Mouse (Mus musculus): ENCODE results near the gene Cyp2c70.
"Not testable (repeated sequence)": the region's sequence is repeated elsewhere in the genome, so short reads cannot be mapped to it uniquely, and the experiment has no call there.

The Cyp2c70 gene

DNA sequence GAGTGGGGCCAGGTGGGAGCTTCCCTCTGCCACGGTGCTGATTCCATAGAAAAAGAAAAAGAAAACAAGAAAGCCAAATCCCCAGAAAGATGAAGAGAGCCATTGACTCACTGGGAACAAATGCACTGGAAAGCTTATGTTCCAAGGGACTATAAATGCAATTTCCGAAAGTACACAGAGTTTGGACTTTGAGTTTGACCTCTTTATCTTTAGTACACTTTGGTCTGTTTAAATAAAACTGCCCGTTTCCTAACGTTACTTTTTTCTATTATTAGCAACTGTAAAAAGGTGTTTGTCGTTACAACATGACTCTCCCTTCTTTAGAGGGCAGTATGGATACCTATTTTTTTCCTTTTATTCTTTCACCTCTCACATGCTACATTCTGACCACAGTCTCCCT lies at the start of gene Cyp2c70:
Cyp2c70 (minus strand) TSS at position 174 of the 400 bp plus-strand sequence.
- ATAC-seq (ENCODE audit: low TSS enrichment) = no peak

DNA sequence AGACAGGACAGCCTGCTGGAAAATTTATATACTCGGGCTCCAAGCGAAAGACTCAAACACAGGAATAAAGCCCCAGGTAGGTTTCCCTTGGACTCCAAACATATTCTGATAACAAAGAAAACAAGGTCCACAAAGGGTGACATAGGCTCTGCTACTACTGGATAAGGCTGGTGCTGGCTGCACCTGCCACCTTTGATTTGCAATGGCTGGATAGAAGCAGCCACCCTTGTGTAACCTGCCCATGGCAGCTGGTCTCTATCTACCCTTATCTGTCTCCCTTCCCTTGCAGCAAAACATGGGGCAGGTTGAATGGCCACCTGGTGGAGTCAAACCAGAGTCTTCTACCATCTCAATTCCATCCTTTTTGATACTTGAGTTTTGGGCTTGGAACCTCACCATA lies 45.4 kb upstream of the Cyp2c70 start:
- ATAC-seq (ENCODE audit: low TSS enrichment) = no peak

DNA sequence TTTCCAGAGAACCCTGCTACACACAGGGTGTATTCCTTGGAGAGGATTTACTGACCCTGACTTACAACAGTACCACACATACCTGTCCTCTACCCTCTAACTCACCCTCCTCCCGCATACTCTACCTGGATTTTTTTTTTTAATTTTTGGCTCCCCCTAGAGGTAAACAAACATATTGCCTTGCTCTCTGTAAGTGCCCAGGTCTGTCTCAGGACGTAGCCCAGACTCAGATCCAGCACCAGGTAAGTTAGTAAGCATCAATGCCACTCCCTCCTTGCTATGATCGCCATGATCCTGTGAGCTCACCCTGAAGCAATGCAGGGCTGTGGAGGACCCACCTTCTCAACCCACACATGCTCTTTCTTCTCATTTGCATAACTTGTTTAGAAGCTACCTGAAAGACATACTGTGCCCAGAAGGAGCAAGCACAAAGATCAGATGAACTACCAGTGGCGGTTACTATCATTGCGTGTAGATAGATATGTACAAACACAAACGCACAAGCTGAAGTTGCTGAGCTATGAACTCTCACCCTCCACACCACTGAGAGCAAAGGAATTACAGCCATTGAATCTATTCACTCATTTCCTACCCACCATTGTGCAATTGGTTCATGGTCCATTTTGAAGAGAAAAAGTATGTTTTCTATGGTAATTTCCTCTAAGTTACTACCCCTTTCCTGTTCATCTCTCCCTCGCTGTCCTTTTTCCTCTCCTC lies 44.9 kb upstream of the Cyp2c70 start:
- ATAC-seq (ENCODE audit: low TSS enrichment) = peak; percentile 65

DNA sequence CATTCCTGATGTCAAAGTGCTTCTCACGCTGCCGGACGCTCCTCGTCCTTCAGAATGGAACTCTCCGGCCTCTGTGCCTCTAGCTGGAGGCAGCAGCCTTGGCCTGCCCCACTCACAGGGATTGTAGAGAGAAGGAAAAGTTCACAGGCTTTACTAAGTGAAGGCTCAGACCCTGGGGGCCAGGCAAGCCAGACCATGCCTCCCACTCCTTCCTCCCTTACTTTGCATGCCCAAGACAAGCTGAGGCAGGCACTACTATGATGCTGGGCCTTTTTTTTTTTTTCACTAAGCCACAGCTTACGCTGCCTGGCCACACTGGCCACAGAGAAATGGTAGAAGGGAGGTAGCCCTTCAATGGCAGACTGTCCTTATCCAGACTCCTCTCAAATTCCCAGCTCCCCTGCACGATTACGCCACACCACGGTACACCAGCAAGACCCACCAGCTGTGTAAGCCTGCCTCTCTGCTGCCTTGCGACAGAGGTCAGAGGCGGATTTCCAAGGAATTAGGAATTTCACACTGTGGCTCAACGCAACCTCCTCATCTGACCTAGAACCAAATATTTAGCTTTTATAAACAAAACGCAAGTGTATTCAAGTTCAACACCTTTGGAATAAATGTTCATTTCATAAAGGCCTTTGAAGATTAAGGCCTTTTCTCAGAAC lies 44.1 kb upstream of the Cyp2c70 start:
- no peak for ATAC-seq (ENCODE audit: low TSS enrichment)

DNA sequence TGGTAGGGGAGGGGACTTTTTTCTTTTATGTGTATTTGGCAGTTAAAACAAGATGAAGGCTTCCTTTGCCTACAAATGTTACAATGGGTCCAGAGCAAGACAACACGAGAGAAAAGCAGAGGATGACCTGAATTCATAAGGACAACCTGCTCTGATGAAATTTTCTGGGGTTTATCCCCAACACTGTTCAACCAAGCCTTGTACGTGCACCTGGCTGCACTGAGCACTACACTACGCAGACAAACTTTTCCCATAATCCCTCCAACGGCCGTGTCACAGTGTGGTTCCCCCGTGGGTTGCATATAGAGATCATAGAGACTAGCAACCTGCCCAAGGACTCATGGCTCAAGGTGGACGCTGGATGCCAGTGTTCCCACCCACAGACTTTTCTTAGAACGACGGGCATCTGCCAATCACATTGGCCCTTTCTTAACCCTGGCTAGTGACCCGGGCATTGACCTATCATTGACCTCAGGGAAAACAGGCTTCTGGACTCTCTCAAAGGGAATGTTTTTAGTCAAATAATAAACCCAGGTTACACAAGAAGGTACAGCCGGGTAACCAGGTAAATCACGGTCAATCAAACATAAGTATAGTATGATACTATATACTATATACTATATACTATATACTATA lies 39.5 kb upstream of the Cyp2c70 start:
- ATAC-seq (ENCODE audit: low TSS enrichment) = no peak

DNA sequence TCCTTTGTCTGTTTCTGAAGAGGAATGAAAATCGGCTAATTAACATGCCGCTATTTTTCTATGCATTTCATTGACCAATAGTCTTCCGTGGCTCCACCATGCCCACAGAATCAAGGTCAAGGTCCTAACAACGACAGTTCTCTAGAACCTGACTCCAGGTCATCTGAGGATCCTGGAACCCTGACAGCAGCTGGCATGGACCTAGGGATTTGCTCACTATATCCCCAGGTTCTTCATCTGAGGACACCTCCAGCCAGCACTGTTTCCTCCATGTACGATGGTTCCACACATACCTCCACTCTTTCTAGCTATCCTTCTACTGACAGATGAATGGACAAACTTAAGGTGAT lies 38.6 kb upstream of the Cyp2c70 start:
- ATAC-seq (ENCODE audit: low TSS enrichment) = no peak

DNA sequence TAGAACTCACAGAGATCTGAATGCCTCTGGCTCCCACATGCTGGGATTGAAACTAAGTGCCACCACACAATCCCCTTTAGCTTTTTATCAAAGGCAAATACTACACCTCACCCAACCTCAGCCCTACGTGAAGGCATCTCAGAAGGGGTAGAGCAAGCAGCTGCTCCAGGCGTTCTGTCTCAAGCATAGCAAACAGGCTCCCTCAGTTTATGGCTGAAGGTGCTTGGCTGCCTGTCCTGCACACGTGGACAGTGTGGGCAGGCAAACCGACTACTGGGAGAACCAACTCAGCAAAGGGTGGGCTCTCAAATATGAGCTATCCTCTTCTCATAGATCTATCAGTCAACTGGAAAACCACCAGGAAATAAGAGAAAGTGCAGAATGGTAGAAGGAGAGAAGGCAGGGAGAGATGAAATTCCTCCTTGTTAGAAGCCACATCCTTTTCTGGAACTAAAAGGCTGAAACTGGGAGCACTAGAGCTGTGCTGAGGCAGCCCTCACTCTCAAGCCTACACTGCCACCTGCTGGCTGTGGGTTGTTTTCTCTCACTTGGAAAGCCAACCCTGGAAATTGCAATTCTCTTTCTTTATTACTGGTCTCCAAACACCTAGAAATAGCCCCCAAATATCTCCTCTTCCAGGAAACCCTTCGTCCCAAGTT lies 38.1 kb upstream of the Cyp2c70 start:
- ATAC-seq (ENCODE audit: low TSS enrichment) = peak; percentile 97

DNA sequence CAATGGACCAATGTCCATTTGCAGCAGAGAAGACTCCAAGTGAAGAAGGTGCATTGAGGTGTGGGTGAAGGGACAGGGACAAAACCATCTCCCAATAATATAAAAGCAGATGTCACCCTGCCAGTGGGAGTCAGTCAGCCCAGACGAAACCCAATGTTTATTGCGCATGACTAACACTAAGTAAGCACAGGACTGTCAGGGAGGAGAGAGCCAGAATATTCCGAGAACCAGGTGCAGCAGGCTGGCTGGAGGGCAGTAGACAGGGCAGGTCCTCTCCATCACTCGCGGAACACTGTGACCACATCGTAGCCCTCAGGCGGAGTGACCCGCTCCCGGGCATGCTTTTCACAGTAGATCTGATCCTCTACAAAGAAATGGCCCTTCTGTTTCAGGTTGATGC lies 35.2 kb upstream of the Cyp2c70 start:
- not testable (repeated sequence) for ATAC-seq (ENCODE audit: low TSS enrichment)

DNA sequence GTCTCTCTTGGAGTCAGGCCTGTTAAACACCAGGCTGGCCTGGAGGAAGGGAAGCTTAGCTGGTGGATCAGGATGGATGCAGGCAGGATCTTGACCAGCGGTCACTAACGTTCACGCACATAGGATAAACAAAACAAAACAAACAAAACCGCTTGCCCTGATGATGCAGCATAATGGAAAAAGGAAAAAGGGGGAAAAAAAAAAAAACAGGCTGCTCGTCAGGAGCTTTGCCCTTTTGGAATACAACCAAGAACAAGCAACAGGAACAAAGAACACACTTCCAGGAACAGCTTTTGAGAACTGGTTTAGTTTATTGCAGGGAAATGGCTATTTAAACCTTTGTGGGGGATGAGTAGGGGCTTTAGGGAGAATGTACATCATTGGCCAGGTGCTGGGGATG lies 33.7 kb upstream of the Cyp2c70 start:
- no peak for ATAC-seq (ENCODE audit: low TSS enrichment)

DNA sequence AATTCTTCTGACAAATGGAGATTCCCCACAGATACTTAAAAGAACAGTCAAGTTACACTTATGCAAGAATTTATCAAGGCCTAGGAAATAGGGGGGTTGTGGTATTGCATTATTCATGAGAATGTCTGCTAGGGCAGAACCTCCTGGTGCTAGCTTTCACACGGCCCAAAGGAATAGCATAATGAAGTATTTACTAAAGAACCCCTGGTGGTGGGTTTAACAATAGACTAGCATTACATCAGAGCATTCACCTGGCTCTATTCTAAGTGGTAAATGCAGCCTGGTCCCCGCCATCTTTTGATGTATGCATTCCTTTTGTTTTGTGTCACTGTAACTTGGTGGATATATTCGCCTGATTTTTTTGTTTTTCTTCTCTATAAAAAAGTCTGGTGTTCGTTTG lies 15.8 kb upstream of the Cyp2c70 start:
- not testable (repeated sequence) for ATAC-seq (ENCODE audit: low TSS enrichment)

DNA sequence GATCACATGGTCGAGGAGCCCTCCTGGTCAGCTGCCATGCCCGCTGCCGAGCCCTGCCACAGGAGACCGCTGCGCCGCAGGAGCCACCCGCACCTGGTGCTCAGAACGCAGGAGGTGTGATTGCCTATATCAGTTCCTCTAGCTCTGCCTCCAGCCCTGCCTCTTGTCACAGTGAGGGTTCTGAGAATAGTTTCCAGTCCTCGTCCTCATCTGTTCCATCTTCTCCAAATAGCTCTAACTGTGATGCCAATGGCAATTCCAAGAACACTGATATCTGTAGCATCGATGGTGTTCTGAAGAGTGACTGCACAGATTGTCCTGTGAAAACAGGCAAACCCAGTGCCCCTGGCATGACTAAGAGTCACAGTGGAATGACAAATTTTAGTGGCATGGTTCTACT lies 3.5 kb upstream of the Cyp2c70 start:
- ATAC-seq (ENCODE audit: low TSS enrichment) = peak; percentile 92

DNA sequence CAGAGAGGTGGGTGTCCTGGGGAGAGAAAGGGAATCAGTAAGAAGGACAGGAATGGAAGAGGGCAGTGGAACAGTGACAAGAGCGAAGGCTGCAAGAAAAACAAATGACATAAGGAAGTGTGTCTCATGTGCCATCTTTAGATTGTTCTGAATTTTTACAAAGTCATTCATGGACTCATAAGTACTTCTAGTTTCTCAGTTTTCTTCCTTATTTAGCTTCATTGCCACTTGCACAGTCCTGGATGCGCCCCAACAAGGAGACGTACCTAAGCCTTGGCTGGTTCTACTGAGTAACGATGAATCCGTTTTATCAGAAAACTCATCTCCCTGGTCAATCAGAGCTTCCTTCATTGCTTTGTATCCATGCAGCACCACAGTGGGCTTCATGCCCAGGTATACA lies 3.5 kb downstream of the Cyp2c70 start:
- peak; percentile 85 for ATAC-seq (ENCODE audit: low TSS enrichment)

DNA sequence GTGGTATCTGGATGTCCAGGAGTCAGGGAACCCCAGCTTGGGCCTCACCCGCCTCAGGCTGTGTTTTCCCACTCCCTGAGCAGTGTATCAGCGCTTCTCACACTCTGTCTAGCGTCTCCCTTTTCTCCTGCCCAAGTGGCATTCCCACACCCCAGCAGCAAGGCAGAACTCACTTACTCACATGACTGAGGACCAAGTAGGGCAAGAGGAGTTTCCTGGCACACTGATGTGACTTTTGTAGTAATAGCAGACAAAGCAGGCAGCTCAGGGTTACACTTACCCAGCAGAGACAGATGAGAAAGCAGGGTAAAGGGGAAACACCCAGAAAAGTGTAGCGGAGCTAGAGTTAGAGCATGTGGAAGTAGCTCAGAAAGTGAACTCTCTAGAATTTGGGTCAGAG lies 8.8 kb downstream of the Cyp2c70 start:
- ATAC-seq (ENCODE audit: low TSS enrichment) = no peak

DNA sequence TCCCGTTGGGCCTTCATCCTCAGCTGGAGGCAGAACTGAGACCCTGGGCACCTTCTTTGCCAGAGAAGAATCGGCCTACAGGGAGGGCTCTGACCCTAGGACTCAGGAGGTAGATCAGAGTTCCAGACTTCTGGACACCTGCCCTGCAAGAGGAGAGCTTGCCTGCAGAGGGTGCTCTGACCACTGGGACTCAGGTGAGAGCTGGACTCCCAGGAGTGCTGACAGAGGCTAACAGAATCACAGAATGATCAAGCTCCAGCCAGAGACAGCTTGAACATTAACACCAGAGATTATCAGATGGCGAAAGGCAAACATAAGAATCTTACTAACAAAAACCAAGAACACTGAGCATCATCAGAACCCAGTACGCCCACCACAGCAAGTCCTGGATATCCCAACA lies 18.7 kb downstream of the Cyp2c70 start:
- not testable (repeated sequence) for ATAC-seq (ENCODE audit: low TSS enrichment)

DNA sequence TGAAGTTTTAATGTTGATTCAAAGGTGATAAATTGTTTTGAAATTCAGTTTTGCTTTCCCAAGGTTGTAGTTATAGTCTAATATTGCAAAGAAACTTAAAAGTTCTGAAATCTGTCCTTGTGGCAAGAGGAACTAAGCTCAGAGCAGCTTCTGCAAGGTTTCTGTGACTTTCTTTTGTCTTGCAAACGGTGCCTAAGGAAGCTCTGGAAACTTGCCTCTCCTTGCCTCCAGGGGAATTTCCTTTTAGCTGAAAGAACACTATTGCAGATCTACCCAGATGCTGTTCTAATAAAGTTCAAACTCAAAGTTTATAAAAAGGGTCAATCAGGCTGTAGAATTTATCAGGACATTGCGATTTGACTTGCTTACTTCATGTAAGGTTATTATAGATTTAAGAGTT lies 60.1 kb downstream of the Cyp2c70 start:
- not testable (repeated sequence) for ATAC-seq (ENCODE audit: low TSS enrichment)

DNA sequence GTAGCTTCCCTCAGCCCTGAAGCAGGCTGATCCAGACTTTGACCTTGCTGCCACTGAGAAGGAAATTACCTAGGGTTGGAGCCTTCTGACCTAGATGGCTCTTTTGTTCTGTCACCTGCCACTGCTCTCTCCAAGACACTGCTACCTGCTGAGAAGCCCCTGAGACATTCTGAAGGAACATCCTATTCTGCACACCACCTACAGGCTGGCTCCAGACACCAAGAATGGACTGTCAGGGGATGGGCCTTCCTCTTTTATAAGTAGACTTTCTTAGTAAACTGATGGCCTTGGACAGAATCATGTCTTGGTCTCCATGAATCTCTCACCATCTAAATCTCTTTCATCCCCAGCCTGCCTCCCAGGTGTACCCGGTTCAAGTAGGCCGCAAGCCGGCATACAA lies 62.0 kb downstream of the Cyp2c70 start:
- not testable (repeated sequence) for ATAC-seq (ENCODE audit: low TSS enrichment)

DNA sequence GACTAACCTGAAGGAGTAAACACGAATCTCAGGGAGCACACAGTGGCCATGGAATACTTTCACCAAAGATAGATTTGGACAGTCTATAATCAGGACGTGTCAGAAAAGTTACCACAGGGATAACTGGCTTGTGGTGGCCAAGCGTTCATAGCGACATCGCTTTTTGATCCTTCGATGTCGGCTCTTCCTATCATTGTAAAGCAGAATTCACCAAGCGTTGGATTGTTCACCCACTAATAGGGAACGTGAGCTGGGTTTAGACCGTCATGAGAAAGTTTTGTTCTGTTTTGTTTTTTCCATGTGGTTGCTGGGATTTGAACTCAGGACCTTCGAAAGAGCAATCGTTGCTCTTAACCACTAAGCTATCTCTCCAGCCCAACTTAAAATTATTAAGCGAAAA lies 67.5 kb downstream of the Cyp2c70 start:
- not testable (repeated sequence) for ATAC-seq (ENCODE audit: low TSS enrichment)
